Mouse (Mus musculus): ENCODE measurements around the gene Cdk1.

The Cdk1 gene

GRCm38 (mm10) chr10:69306205-69306604 is 46.5 kb downstream of the Cdk1 start:
- DNase-seq (ENCODE audit: low spot score in 2 of 2) = peak; percentile 14 to 29

DNA sequence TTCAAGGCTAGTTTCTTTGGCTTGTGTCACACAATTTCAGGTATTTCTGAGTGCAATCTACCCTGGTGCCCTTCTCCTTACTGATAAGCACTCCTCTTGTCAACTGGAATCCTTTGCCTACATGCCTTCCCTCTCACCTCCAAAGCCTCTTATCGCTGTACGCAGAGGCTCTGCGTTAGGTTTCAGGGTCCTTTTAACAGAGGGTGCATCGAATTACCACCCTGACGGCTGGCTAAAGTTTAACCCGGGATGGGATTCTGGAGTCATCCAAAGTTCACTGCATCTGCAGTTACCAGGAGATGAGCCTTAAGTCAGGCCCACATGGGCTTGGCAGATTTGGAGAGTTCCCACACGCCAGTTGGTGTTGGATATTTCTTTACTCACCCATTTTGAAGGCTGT is 47.1 kb downstream of the Cdk1 start:
- no peak for DNase-seq (ENCODE audit: low spot score in 2 of 2)

GRCm38 (mm10) chr10:69304819-69305218 is 47.9 kb downstream of the Cdk1 start:
- DNase-seq (ENCODE audit: low spot score in 2 of 2) = no peak

DNA sequence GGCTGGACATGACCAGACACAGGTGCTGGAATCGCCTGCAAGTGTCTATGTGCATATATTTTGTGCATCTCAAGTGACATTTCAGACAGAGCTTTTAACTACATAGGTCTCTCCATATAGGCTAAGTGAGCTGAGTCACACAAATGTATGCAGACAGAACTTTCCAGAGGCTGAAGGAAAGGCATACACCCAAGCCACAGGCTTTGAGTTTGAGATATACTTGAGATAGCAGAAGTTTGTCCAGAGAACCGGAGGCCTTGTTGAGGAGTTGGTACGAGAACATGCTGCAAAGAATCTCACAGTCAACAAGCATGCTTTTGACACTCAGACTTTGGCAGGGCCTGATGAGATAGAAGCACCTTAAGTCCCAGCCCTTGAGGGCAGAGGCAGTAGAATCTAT is 50.1 kb downstream of the Cdk1 start:
- no peak for DNase-seq (ENCODE audit: low spot score in 2 of 2)

- no peak for DNase-seq (ENCODE audit: low spot score in 2 of 2)
Measured at GRCm38 (mm10) chr10:69299985-69300384, 52.8 kb downstream of the Cdk1 start.

DNA sequence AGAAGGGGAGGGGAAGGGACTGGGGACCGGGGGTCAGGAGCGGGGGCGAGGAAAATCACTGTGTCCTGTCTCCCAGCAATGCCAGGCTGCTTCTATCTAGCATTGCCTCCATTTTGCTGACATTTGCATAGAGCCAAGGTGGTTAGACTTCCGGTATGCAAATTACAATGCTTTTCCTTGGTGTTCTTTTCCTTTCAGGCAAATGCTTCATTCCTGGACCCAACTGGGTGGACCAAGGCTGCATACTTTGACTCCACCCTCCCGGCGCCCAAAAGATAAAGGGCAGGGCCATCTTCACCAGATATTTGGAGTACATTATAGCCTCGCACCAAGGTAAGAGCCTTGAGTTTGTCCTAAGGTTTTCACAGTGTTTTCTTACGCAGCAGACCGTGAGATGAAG is 56.8 kb downstream of the Cdk1 start:
- no peak for DNase-seq (ENCODE audit: low spot score in 2 of 2)

- no peak for DNase-seq (ENCODE audit: low spot score in 2 of 2)
Measured at GRCm38 (mm10) chr10:69290736-69291135, 62.0 kb downstream of the Cdk1 start.

DNA sequence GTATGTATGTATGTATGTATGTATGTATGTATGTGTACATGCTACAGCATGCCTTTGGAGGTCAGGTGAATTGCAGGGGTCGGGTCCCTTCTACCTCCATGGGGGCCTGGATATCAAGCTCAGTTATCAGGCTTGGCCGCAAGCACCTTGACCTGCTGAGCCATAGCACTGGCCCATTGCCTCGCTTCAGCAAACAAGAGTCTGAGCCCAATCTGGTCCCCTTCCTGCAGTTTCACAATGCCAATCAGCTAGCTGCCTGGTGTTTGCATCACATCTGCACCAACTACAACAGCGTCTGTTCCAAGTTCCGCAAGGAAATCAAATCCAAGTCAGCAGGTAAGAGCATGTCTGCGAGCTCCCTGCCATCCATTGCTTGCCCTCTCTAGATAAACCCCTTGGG is 64.0 kb downstream of the Cdk1 start:
- DNase-seq (ENCODE audit: low spot score in 2 of 2) = no peak

DNA sequence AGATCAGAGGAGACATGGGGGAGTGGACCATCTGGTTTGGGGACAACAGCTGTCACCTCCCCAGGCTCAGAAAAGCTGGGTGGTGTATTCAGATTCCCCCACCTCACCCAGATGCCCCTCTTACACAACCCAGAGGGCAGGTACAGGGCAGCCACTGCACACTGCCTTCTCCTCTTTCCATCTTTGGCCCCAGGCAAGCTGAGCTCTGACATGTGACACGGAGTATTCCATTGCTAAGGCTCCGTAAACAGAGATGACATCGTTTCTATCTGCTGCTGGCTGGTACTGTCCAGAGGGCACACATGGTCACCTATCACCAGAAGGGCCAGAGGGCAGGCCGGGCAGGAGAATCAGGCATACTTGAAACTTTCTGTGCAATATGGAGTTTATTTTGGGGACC is 64.7 kb downstream of the Cdk1 start:
- no peak for DNase-seq (ENCODE audit: low spot score in 2 of 2)

DNA sequence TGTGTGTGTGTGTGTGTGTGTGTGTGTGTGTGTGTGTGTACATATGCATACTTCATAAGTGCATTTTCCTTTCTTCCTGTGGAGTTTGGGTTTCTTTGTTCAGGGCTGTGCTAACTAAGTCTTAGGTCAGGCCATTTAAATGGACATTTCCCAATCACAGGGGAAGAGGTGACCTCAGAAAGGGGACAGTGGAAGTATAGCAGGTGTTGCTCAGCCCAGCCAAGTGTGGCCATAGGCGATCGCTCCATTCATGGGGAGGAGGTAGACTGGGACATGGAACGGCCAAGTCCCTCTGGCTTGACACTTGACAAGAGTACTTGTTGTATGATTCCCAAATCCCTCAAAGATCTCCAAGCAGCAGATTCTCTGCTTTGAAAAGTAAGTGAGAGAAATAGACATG is 65.8 kb downstream of the Cdk1 start:
- DNase-seq (ENCODE audit: low spot score in 2 of 2) = no peak

All from spleen, postnatal 36 days (tissue).